Mouse (Mus musculus) hindbrain, embryonic 15.5 days (tissue): ENCODE results near the gene Camta1. TPM values are rescaled to one million over a fixed set of nuclear protein-coding genes. Genes with fewer than 3 reads are reported as not detected.
"Not testable (repeated sequence)": the region's sequence is repeated elsewhere in the genome, so short reads cannot be mapped to it uniquely, and the experiment has no call there.

Experiments
- ATAC-seq: fragments of 200-750 bp; cut with Nextera tagmentation; 2 replicates; pipeline ENCODE4 v1.8.0; 2017; ENCODE audit warnings: low read depth, moderate number of reproducible peaks, moderate TSS enrichment; ENCODE audit not compliant: low FRiP score
- H3K27ac ChIP-seq: fragments of 300-500 bp; sonication (generic); replicated peaks from 2 replicates; pipeline ENCODE4 v1.5.1; 2015; ENCODE audit warnings: mild to moderate bottlenecking, inconsistent platforms
- H3K27me3 ChIP-seq: fragments of 300-500 bp; sonication (generic); 2 replicates; pipeline ENCODE4 v1.6.1; 2015; ENCODE audit warnings: control low read depth, inconsistent platforms
- H3K36me3 ChIP-seq: fragments of 300-500 bp; sonication (generic); 2 replicates; pipeline ENCODE4 v1.6.1; 2015; ENCODE audit warnings: control low read depth, inconsistent platforms
- H3K4me1 ChIP-seq: fragments of 300-500 bp; sonication (generic); replicated peaks from 2 replicates; pipeline ENCODE4 v1.6.1; 2015; ENCODE audit warnings: control low read depth, inconsistent platforms
- H3K4me2 ChIP-seq: fragments of 300-500 bp; sonication (generic); 2 replicates; pipeline ENCODE4 v1.6.1; 2015; ENCODE audit warnings: moderate library complexity, mild to moderate bottlenecking, inconsistent platforms
- H3K4me3 ChIP-seq: fragments of 300-500 bp; sonication (generic); 2 replicates; pipeline ENCODE4 v1.5.1; 2015; ENCODE audit warnings: mild to moderate bottlenecking, inconsistent platforms
- H3K9ac ChIP-seq: fragments of 300-500 bp; sonication (generic); 2 replicates; pipeline ENCODE4 v1.6.1; 2015; ENCODE audit warnings: inconsistent platforms
- H3K9me3 ChIP-seq: fragments of 300-500 bp; sonication (generic); 2 replicates; pipeline ENCODE4 v1.6.1; 2016; ENCODE audit warnings: control low read depth, inconsistent platforms
- WGBS: fragments of 180-500 bp; shearing (Covaris S2); methylation state at CpG from one replicate; pipeline ENCODE4 v1.1.7; 2015; 5-methylcytosine and 5-hydroxymethylcytosine counted together
- polyA plus RNA-seq: library from polyadenylated mRNA; unstranded; fragments of >200 nt; fragmentation: Nextera tagmentation; extraction: Ambion mirVana; gene quantifications from 2 replicates; pipeline ENCODE4 v1.2.1, GENCODE M21; 2015

The Camta1 gene
- polyA plus RNA-seq, 1 experiment from 2014 or later, result 150 TPM

DNA sequence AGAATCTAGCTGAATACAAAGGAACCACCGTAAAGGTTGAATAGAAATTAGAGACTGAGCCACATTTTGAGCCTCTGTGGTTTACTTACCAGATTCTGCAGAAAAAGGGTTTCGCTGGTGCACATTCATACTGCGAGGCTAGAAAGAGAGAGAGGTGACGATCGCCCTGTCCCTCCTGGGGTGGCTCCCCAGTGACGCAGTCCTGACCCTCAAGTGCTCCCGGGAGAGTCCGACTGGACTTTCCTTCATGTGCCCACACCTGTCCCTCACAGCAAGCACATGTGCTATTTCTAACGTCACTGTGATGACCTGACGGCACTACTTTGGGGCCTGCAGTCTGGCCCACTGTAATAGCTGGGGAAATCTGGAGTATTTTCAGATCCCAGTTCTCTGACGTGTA is 823.9 kb downstream of the Camta1 start:
- no peak for ATAC-seq
- H3K27me3 ChIP-seq, result no peaks in the 10 kb centered on the region; the same call in 1 of the 2 replicates
- H3K9me3 ChIP-seq, result no peaks in the 10 kb centered on the region
- no peak overlapping the region for H3K9ac ChIP-seq
- 94% methylated on average over 11 of the region's 11 CpGs for WGBS
- H3K4me3 ChIP-seq, result no peak overlapping the region
- no peaks in the 10 kb centered on the region for H3K36me3 ChIP-seq
- no peak overlapping the region for H3K27ac ChIP-seq
- H3K4me2 ChIP-seq, result no peak overlapping the region
- H3K4me1 ChIP-seq, result no peaks in the 10 kb centered on the region

DNA sequence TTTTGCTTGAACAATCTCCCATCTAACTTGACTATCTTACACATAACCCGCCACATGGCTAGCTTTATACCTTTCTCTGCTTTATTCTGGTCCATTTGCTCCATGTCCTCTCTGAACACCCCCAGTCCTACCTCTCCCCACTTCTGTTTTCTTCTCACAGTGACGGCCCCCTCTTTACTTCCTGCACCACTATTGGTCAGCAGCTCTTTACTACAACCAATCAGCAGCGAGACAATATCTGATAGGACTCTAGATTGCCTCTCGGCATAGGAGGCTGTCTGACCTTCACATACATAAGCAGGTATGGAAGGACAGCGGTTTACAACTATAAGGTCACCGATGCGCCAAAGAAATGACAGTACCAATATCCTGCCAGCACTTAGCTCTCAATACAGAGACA is 825.2 kb downstream of the Camta1 start:
- no peak overlapping the region for H3K4me2 ChIP-seq
- H3K27me3 ChIP-seq, result no peaks in the 10 kb centered on the region
- H3K4me3 ChIP-seq, result no peak overlapping the region
- no peaks in the 10 kb centered on the region for H3K36me3 ChIP-seq
- H3K27ac ChIP-seq, result no peak overlapping the region
- H3K9ac ChIP-seq, result no peak overlapping the region
- WGBS, result 88% methylated on average over 7 of the region's 7 CpGs
- no peaks in the 10 kb centered on the region for H3K9me3 ChIP-seq
- ATAC-seq, result no peak
- H3K4me1 ChIP-seq, result no peaks in the 10 kb centered on the region

DNA sequence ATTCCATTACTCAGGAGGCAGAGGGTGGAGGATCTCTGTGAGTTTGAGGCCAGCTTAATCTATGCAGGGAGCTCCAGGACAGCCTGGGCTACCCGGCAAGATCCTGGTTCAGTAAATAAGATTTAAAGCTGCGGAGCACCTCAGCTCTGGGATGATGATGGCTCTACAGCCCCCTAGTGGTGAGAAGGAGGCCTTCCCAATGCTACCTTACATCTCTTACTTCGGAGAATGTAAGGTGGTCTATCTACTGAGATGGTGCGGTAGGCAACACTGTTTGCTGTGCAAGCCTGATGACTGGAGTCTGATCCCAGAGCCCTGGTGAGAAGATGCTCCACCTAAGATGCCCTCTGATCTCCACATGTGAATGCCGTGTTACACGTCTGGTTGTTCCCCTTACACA is 834.7 kb downstream of the Camta1 start:
- Histone ChIP-seq H3K4me2 (no peak overlapping the region), H3K9me3 (no peaks in the 10 kb centered on the region), H3K9ac (no peak overlapping the region), H3K27me3 (no peaks in the 10 kb centered on the region), H3K4me1 (no peaks in the 10 kb centered on the region), H3K4me3 (no peak overlapping the region), H3K27ac (no peak overlapping the region), H3K36me3 (peaks cover 10% of the 10 kb centered on the region; the same call in 1 of the 2 replicates)
- peak; percentile 75 for ATAC-seq
- WGBS, result 49% methylated on average over 6 of the region's 6 CpGs

DNA sequence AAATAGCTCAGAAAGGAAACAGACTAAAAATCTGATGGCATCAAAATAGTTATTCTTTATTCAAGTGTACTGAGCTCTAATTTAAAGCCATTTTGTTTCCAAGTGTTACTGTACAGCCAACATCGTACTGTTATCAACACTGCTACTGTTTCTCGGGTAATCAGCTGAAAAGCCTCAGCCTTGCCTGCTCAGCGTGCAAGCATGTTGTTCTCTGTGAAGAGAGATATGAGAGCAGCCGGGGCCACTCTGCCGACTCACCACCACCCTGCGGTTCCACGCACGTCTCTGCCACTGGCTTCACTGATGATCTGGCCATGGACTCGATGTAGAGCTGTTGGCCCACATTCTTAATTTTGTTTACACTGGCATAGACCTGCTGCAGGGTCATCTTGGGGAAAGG is 837.5 kb downstream of the Camta1 start:
- H3K9ac ChIP-seq, result no peak overlapping the region
- 88% methylated on average over 9 of the region's 9 CpGs for WGBS
- no peaks in the 10 kb centered on the region for H3K9me3 ChIP-seq
- no peak overlapping the region for H3K4me3 ChIP-seq
- H3K27ac ChIP-seq, result no peak overlapping the region
- ATAC-seq, result no peak
- peaks cover 10% of the 10 kb centered on the region; the same call in 1 of the 2 replicates for H3K36me3 ChIP-seq
- no peak overlapping the region for H3K4me2 ChIP-seq
- H3K4me1 ChIP-seq, result no peaks in the 10 kb centered on the region
- H3K27me3 ChIP-seq, result no peaks in the 10 kb centered on the region

DNA sequence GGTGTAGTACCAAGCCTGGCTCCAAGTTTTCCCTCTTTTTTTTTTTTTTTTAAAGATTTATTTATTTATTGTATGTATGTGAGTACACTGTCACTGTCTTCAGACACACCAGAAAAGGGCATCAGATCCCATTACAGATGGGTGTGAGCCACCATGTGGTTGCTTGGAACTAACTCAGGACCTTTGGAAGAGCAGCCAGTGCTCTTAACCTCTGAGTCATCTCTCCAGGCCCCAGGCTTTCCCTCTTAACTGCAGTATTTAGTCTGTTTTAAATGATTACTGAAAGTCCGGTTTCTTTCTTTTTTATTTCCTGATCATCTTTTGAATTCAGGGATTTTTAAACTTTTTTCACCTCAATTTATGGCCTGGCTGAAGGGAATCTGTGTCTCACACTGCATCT is 844.3 kb downstream of the Camta1 start:
- not testable (repeated sequence) for H3K9ac ChIP-seq, H3K27ac ChIP-seq, H3K4me2 ChIP-seq, ATAC-seq, H3K27me3 ChIP-seq, H3K9me3 ChIP-seq, H3K4me3 ChIP-seq, H3K4me1 ChIP-seq
- peaks cover 20% of the 10 kb centered on the region for H3K36me3 ChIP-seq
- WGBS, result 100% methylated on average over 1 of the region's 1 CpGs

DNA sequence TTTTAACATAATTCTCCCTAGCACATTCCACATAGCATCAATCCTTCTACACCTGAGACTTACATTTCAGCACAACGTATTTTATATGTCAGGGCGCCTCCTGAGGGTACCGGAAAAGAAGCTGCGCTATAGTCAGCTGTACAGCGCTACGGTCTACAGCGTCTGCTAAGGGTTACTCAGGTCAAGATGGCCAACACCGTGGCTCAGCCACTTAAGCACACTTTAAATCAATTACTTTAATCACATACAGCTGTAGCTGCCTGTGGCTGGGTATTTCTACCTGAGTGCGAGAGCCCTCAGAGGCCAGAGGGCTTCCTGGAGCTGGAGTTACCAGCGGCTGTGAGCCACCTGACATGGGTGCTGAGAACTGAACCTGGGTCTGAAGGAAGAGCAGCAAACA is 845.7 kb downstream of the Camta1 start:
- Histone ChIP-seq H3K27me3 (no peaks in the 10 kb centered on the region), H3K27ac (no peak overlapping the region), H3K9ac (no peak overlapping the region), H3K36me3 (peaks cover 19% of the 10 kb centered on the region; the same call in 1 of the 2 replicates), H3K9me3 (no peaks in the 10 kb centered on the region), H3K4me3 (no peak overlapping the region), H3K4me2 (no peak overlapping the region), H3K4me1 (no peaks in the 10 kb centered on the region)
- 94% methylated on average over 10 of the region's 10 CpGs for WGBS
- no peak for ATAC-seq

DNA sequence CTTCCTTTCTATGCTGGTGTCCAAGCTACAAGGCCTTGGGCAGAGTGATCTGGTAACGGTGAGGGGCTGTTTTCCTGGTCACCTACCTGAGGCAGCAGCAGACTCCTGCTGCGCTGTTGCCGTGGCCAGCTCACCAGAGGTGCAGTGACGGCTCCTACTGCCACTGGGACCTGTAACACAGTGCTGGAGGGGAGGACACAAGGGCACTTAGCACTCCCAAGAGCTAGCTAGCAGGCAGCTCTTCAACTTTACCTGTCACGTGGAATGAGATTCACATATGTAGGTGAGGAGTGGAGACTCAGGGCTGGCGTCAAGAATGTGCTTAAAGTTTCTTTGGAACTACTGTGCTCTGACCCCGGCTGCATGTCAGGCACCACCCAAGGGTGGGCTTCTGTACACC is 851.4 kb downstream of the Camta1 start:
- Histone ChIP-seq H3K27me3 (no peaks in the 10 kb centered on the region), H3K4me2 (no peak overlapping the region), H3K4me1 (no peaks in the 10 kb centered on the region), H3K27ac (no peak overlapping the region), H3K9ac (no peak overlapping the region), H3K4me3 (no peak overlapping the region), H3K9me3 (no peaks in the 10 kb centered on the region), H3K36me3 (peaks cover 8% of the 10 kb centered on the region; the same call in 1 of the 2 replicates)
- 92% methylated on average over 7 of the region's 7 CpGs for WGBS
- no peak for ATAC-seq

DNA sequence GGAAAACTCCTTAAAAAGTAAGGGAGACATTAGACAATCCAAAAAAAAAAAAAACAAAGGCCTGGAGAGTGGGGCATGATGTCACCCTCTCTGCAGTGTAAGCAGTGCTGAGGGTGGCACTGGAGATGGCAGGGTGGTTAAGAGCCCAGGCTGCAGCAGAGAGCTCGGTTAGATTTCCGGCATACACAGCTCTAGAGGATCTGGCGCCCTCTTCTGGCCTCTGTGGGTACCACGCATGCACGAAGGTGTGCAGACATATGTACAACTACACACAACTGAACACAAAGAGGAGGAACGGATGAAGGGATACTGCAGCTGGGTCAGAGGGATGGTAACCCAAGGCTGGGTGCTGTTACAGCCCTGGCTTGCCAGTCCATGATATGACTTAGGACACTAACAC is 854.7 kb downstream of the Camta1 start:
- Histone ChIP-seq H3K36me3 (peaks cover 3% of the 10 kb centered on the region; the same call in 1 of the 2 replicates), H3K4me2 (no peak overlapping the region), H3K27ac (no peak overlapping the region), H3K9ac (no peak overlapping the region), H3K9me3 (no peaks in the 10 kb centered on the region), H3K4me1 (no peaks in the 10 kb centered on the region), H3K4me3 (no peak overlapping the region), H3K27me3 (no peaks in the 10 kb centered on the region)
- 52% methylated on average over 6 of the region's 6 CpGs for WGBS
- no peak for ATAC-seq

DNA sequence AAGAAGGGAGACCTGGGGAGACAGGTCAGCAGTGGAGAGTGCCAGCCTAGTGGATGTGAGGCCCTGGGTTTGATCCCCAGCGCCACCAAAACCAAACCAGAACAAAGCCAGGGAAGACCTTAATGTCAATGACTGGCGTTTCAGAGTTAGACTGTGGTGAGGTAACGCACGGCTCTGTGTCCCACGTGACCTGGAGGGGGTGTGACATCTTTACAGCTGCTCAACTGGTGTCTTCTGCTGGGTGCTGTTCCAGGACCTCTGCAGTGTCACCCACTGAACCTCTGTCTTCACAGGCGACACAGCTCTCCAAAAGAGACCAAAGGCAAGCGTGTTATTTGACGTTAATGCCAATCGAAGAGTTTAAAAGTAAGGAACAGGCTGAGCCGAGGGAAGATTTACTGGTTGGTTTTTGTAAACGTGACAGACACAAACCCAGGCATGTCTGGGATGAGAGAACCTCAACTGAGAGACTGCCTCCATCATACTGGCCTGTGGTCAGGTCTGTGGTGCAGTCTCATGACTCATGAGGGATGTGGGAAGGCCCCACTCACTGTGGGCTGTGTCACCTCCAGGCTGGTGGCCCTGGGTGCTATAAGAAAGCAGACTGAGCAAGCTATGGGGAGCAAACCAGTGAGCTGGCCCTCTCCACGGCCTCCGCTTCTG is 855.9 kb downstream of the Camta1 start:
- Histone ChIP-seq H3K4me3 (no peak overlapping the region), H3K9ac (no peak overlapping the region), H3K27me3 (no peaks in the 10 kb centered on the region), H3K4me2 (no peak overlapping the region), H3K9me3 (no peaks in the 10 kb centered on the region), H3K27ac (no peak overlapping the region), H3K4me1 (no peaks in the 10 kb centered on the region), H3K36me3 (peaks cover 3% of the 10 kb centered on the region; the same call in 1 of the 2 replicates)
- 95% methylated on average over 13 of the region's 13 CpGs for WGBS
- no peak for ATAC-seq

DNA sequence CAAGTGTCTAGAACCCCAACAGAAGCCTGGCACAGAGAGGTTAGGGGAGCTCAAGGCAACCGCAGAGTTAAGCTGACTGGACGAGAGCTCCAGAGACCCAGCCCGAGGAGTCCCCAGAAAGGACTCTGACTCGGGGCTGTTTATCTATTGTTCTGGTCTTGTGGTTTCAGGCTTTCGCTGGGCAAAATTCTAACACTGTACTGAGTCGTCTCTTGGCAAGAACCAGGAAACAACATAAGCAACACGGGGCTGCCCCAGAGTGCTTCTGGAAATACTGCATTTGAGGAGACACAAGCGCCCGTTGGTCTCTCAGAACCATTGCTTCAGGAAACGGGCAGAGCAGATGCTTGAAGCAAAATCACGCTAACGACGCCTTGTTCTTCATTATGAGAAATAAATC is 860.3 kb downstream of the Camta1 start:
- no peak overlapping the region for H3K9ac ChIP-seq
- ATAC-seq, result no peak
- WGBS, result 75% methylated on average over 13 of the region's 13 CpGs

DNA sequence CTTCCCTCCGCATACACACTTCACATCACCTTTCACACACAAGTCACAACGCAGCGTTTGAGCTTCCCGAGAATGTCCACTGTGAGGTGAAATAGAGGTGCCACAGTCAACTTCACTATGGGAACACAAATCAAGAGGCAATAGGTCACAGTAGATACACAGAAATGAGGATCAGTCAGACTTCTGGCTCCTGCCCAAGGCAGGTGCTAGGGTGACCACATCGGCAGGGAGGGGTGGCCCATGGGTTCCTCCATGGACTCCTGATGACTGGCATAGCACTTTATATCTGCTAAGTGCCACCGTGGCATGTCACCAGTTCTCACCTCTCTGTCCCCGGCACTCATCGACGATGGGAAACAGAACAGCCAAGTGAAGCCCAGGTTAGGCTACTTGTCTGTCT is 863.0 kb downstream of the Camta1 start:
- H3K4me1 ChIP-seq, result no peaks in the 10 kb centered on the region
- no peak overlapping the region for H3K4me2 ChIP-seq
- H3K4me3 ChIP-seq, result no peak overlapping the region
- H3K9ac ChIP-seq, result no peak overlapping the region
- no peaks in the 10 kb centered on the region for H3K36me3 ChIP-seq
- no peaks in the 10 kb centered on the region for H3K9me3 ChIP-seq
- H3K27me3 ChIP-seq, result no peaks in the 10 kb centered on the region
- no peak overlapping the region for H3K27ac ChIP-seq
- 97% methylated on average over 9 of the region's 9 CpGs for WGBS
- no peak for ATAC-seq

More for the DNA sequence above, 860.3 kb downstream of the Camta1 start:
- H3K27ac ChIP-seq, result no peak overlapping the region
- no peak overlapping the region for H3K4me3 ChIP-seq
- no peak overlapping the region for H3K4me2 ChIP-seq
- H3K9me3 ChIP-seq, result no peaks in the 10 kb centered on the region
- H3K27me3 ChIP-seq, result no peaks in the 10 kb centered on the region
- peaks cover 3% of the 10 kb centered on the region; the same call in 1 of the 2 replicates for H3K36me3 ChIP-seq
- no peaks in the 10 kb centered on the region for H3K4me1 ChIP-seq

DNA sequence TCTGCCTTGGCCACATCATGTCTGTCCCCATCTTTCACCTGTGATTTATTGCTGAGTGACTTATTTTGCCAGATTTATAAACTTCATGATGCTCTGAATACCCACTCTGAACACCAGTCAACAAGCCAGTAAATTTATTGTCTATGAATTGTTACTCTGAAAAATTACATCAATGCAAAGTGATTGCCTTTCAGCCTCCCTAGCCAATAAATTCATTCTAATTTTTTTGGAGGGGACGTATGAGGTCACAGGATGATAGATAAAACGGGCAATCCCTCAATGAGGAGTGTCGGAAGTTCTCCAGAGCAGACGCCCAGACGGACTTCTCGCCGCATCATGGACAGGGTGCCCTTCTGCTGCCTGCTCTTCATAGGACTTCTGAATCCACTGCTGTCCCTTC is 864.9 kb downstream of the Camta1 start, which contains the start of gene Uts2:
Uts2 (plus strand) TSS at position 301 of the 400 bp plus-strand sequence.
- H3K27me3 ChIP-seq, result no peaks in the 10 kb centered on the region
- no peak within 1 kb of the TSS for H3K27ac ChIP-seq
- no peak within 1 kb of the TSS for H3K9ac ChIP-seq
- no peaks in the 10 kb centered on the region for H3K36me3 ChIP-seq
- 93% methylated on average over 7 of the region's 7 CpGs for WGBS
- no peak for ATAC-seq
- H3K4me2 ChIP-seq, result no peak within 1 kb of the TSS
- H3K4me1 ChIP-seq, result no peaks in the 10 kb centered on the region
- H3K4me3 ChIP-seq, result no peak within 1 kb of the TSS
- H3K9me3 ChIP-seq, result no peaks in the 10 kb centered on the region

DNA sequence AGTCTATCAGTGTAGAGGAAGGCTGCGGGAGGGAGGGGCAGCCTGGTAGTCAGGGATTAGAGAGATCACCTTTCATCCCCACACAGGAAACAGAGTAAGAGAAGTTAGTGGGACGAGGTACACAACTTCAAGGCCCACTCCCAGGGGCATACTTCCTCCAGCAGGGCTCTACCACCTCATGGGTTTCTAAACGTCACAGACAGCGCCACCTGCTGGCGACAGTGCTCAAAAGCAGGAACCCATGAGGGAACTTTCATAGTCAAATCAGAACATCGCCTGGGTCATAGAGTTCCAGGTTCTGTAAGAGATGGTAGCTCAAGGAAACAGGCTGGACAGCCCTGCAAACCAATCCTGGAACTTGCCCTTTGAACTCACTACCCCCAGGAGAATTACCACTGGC is 871.5 kb downstream of the Camta1 start:
- 48% methylated on average over 6 of the region's 6 CpGs for WGBS
- no peaks in the 10 kb centered on the region for H3K36me3 ChIP-seq
- H3K4me1 ChIP-seq, result no peaks in the 10 kb centered on the region
- no peak for ATAC-seq
- H3K9me3 ChIP-seq, result no peaks in the 10 kb centered on the region
- no peak overlapping the region for H3K4me2 ChIP-seq
- H3K4me3 ChIP-seq, result no peak overlapping the region
- H3K27me3 ChIP-seq, result no peaks in the 10 kb centered on the region
- H3K9ac ChIP-seq, result no peak overlapping the region
- H3K27ac ChIP-seq, result no peak overlapping the region
